Comparison of ENCODE assay signal across 21 mouse cellular contexts in the genomic region with DNA sequence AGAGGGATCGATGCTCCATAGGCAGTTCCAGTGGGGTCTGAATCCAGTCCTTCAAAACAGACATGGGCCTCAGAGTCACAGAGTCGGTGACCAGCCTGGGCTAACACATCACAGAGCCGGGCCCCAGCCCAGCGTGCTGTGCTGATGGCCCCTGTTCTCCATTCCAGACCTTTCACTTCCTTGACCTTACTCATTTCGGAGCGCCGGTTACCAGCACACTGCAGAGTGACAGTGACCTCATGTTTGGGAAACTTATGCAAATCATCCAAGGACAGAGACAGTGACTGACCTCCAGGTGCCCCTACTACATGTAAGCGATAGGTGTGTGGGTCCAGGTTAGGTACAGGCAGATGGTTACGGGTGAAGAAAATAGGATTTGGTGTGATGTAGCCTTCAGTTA. TPM values are rescaled to one million over a fixed set of nuclear protein-coding genes. Genes with fewer than 3 reads are reported as not detected.
DNase-seq lines count a peak whose midpoint lies in the region; ATAC-seq and TF ChIP-seq lines count a peak whose summit lies in the region.
"Had no signal": no experiment of that assay in that cellular context is flagged by ENCODE, and none has a peak within 500 bp of the region (broad histone marks: within the 10 kb centered on the region; RNA-seq: fewer than 3 reads in every experiment).

No protein-coding gene starts in this region.

- no peak for TF ChIP-seq POLR2A in CH12.LX (IDR thresholded peaks at IDR 0.05; ENCODE audit: low read depth, low read length)

- no peaks in the 10 kb centered on the region for H3K79me2 ChIP-seq in CH12.LX (replicated peaks; ENCODE audit: control insufficient read depth, extremely low read depth, insufficient read depth, poor library complexity, severe bottlenecking)

- H3K4me2 ChIP-seq in hindbrain, embryonic 11.5 days (replicated peaks; ENCODE audit: low read depth, low read length), result no peak overlapping the region
- H3K4me2 ChIP-seq in midbrain, embryonic 11.5 days, result no peak overlapping the region
- no peak overlapping the region for H3K4me2 ChIP-seq in midbrain, embryonic 16.5 days (ENCODE audit: low read length)
- 0 out of 2 replicates have a peak overlapping the region, but pooled peaks have one; percentile 2 for H3K4me2 ChIP-seq in CH12.LX (ENCODE audit: insufficient read depth, low read depth, poor library complexity, severe bottlenecking)
- H3K4me2 ChIP-seq in embryonic facial prominence, embryonic 13.5 days, result no peak overlapping the region
- H3K4me2 ChIP-seq: forebrain, embryonic 13.5 days; forebrain, embryonic 15.5 days had no signal

- DNase-seq in hindbrain, embryonic 10.5 days (ENCODE audit: low spot score), result no peak
- DNase-seq in hindbrain, embryonic 11.5 days (ENCODE audit: low spot score), result no peak
- peak; percentile 8 for DNase-seq in midbrain, embryonic 11.5 days (ENCODE audit: low spot score, missing footprints)
- DNase-seq in CH12.LX (ENCODE audit: extremely low read depth), result no peak
- no peak for DNase-seq in natural killer cell, adult 2 months (ENCODE audit: low spot score in 2 of 2)
- DNase-seq: adrenal gland, adult 8-10 months; adrenal gland, postnatal 14 days; adrenal gland, postnatal 36 days; B cell, adult 2 months; cerebellum, adult 11-12 months; cerebellum, adult 2 months; cerebellum, adult 9-10 months; cerebellum, postnatal 10 days; cerebellum, postnatal 25 days; forebrain, postnatal 0 days had no signal

- peaks cover 36% of the 10 kb centered on the region for H3K4me1 ChIP-seq in hindbrain, embryonic 10.5 days (replicated peaks)
- peaks cover 2% of the 10 kb centered on the region; the same call in 1 of the 2 replicates for H3K4me1 ChIP-seq in hindbrain, embryonic 11.5 days (replicated peaks; ENCODE audit: control insufficient read depth, insufficient read depth, low read length)
- peaks cover 18% of the 10 kb centered on the region for H3K4me1 ChIP-seq in midbrain, embryonic 11.5 days (ENCODE audit: control insufficient read depth, insufficient read depth, low read length)
- H3K4me1 ChIP-seq in midbrain, embryonic 16.5 days (ENCODE audit: control insufficient read depth, insufficient read depth, low read length), result peaks cover 19% of the 10 kb centered on the region
- H3K4me1 ChIP-seq in CH12.LX (ENCODE audit: control insufficient read depth in 1 of 2, insufficient read depth in 2 of 2), result peaks cover 16 to 46% of the 10 kb centered on the region in 2 experiments
- peaks cover 25% of the 10 kb centered on the region for H3K4me1 ChIP-seq in embryonic facial prominence, embryonic 13.5 days

- dilution Hi-C loops in CH12.LX (cut with MboI; ENCODE audit: extremely low pct_ligation_motif_present, extremely low pct_unique_long_range_greater_than_20kb, low sequenced_read_pairs), result no loop called here

- peaks cover 12% of the 10 kb centered on the region for H3K36me3 ChIP-seq in hindbrain, embryonic 10.5 days
- H3K36me3 ChIP-seq in hindbrain, embryonic 11.5 days (ENCODE audit: control insufficient read depth, insufficient read depth, low read length), result no peaks in the 10 kb centered on the region
- H3K36me3 ChIP-seq in midbrain, embryonic 11.5 days (ENCODE audit: control insufficient read depth, insufficient read depth, low read length), result no peaks in the 10 kb centered on the region
- no peaks in the 10 kb centered on the region for H3K36me3 ChIP-seq in midbrain, embryonic 16.5 days (ENCODE audit: control insufficient read depth, insufficient read depth, low read length)
- peaks cover 0 to 17% of the 10 kb centered on the region in 2 experiments for H3K36me3 ChIP-seq in CH12.LX (replicated peaks in 1 of 2; ENCODE audit: control insufficient read depth in 1 of 2, insufficient read depth in 1 of 2, low read length in 1 of 2)
- H3K36me3 ChIP-seq in embryonic facial prominence, embryonic 13.5 days, result peaks cover 10% of the 10 kb centered on the region

- 91% methylated on average over 9 of the region's 9 CpGs for WGBS in hindbrain, embryonic 10.5 days
- WGBS in hindbrain, embryonic 11.5 days, result 91% methylated on average over 9 of the region's 9 CpGs
- WGBS in midbrain, embryonic 11.5 days, result 91% methylated on average over 9 of the region's 9 CpGs
- 93% methylated on average over 9 of the region's 9 CpGs for WGBS in midbrain, embryonic 16.5 days
- WGBS in embryonic facial prominence, embryonic 13.5 days, result 93% methylated on average over 9 of the region's 9 CpGs

- no peak overlapping the region; the same call in 1 of the 2 replicates for H3K4me3 ChIP-seq in hindbrain, embryonic 10.5 days
- no peak overlapping the region for H3K4me3 ChIP-seq in hindbrain, embryonic 11.5 days (ENCODE audit: low read depth, low read length)
- no peak overlapping the region for H3K4me3 ChIP-seq in midbrain, embryonic 11.5 days (ENCODE audit: low read depth, low read length)
- no peak overlapping the region for H3K4me3 ChIP-seq in midbrain, embryonic 16.5 days (ENCODE audit: low read depth, low read length)
- H3K4me3 ChIP-seq in CH12.LX (replicated peaks in 1 of 3; ENCODE audit: low read depth in 2 of 3, low read length in 2 of 3, poor library complexity in 1 of 3), result peak overlapping the region in 1 of 3 experiments; percentile 17
- no peak overlapping the region for H3K4me3 ChIP-seq in embryonic facial prominence, embryonic 13.5 days
- H3K4me3 ChIP-seq: forebrain, embryonic 13.5 days; forebrain, embryonic 15.5 days had no signal

- TF ChIP-seq EP300 in CH12.LX (IDR thresholded peaks at IDR 0.05; ENCODE audit: low read length), result peak; percentile 81

- H3K27ac ChIP-seq in hindbrain, embryonic 10.5 days, result 0 out of 2 replicates have a peak overlapping the region, but pooled peaks have one; percentile 23
- no peak overlapping the region for H3K27ac ChIP-seq in hindbrain, embryonic 11.5 days (ENCODE audit: low read depth, low read length)
- H3K27ac ChIP-seq in midbrain, embryonic 11.5 days (ENCODE audit: low read depth, low read length), result no peak overlapping the region
- H3K27ac ChIP-seq in midbrain, embryonic 16.5 days (ENCODE audit: low read length), result no peak overlapping the region
- H3K27ac ChIP-seq in CH12.LX (ENCODE audit: insufficient read depth, low read depth), result peak overlapping the region; percentile 31; the same call in 1 of the 2 replicates
- H3K27ac ChIP-seq in embryonic facial prominence, embryonic 13.5 days, result no peak overlapping the region
- H3K27ac ChIP-seq: forebrain, embryonic 13.5 days; forebrain, embryonic 15.5 days had no signal

- H3K9ac ChIP-seq in hindbrain, embryonic 11.5 days (ENCODE audit: low read depth, low read length), result no peak overlapping the region
- no peak overlapping the region for H3K9ac ChIP-seq in midbrain, embryonic 11.5 days (ENCODE audit: low read length)
- no peak overlapping the region for H3K9ac ChIP-seq in midbrain, embryonic 16.5 days (ENCODE audit: low read depth, low read length)
- H3K9ac ChIP-seq in CH12.LX (ENCODE audit: insufficient read depth, low read depth), result no peak overlapping the region
- 0 out of 2 replicates have a peak overlapping the region, but pooled peaks have one; percentile 32 for H3K9ac ChIP-seq in embryonic facial prominence, embryonic 13.5 days
- H3K9ac ChIP-seq: forebrain, embryonic 13.5 days; forebrain, embryonic 15.5 days; forebrain, postnatal 0 days had no signal

- no peak for TF ChIP-seq CTCF in CH12.LX (conservative IDR thresholded peaks at IDR 0.05 in 1 of 2, IDR thresholded peaks at IDR 0.05 in 1 of 2; ENCODE audit: low read depth in 2 of 2, low read length in 2 of 2)

- no peaks in the 10 kb centered on the region for H3K9me3 ChIP-seq in hindbrain, embryonic 10.5 days
- H3K9me3 ChIP-seq in hindbrain, embryonic 11.5 days (ENCODE audit: control insufficient read depth, low read length), result no peaks in the 10 kb centered on the region
- no peaks in the 10 kb centered on the region for H3K9me3 ChIP-seq in midbrain, embryonic 11.5 days (ENCODE audit: control insufficient read depth, low read length)
- no peaks in the 10 kb centered on the region for H3K9me3 ChIP-seq in midbrain, embryonic 16.5 days (replicated peaks; ENCODE audit: control insufficient read depth, low read length, poor library complexity, severe bottlenecking)
- no peaks in the 10 kb centered on the region for H3K9me3 ChIP-seq in CH12.LX (replicated peaks; ENCODE audit: low read length)
- H3K9me3 ChIP-seq in embryonic facial prominence, embryonic 13.5 days, result no peaks in the 10 kb centered on the region
- H3K9me3 ChIP-seq: forebrain, embryonic 13.5 days; forebrain, embryonic 15.5 days had no signal

- no peak for TF ChIP-seq RAD21 in CH12.LX (IDR thresholded peaks at IDR 0.05; ENCODE audit: low read depth, low read length)

- in situ Hi-C loops in CH12.LX (cut with MboI; ENCODE audit: low pct_ligation_motif_present, low pct_unique_long_range_greater_than_20kb, low sequenced_read_pairs), result loop anchor here (5.0 kb wide), 1 partner anchor 44 kb away; a partner anchor contains a TSS

- H3K27me3 ChIP-seq in hindbrain, embryonic 10.5 days (ENCODE audit: insufficient read depth, poor library complexity, severe bottlenecking), result peaks cover 36% of the 10 kb centered on the region
- H3K27me3 ChIP-seq in hindbrain, embryonic 11.5 days (ENCODE audit: control insufficient read depth, insufficient read depth, low read length), result no peaks in the 10 kb centered on the region
- no peaks in the 10 kb centered on the region for H3K27me3 ChIP-seq in midbrain, embryonic 11.5 days (ENCODE audit: control insufficient read depth, insufficient read depth, low read length)
- no peaks in the 10 kb centered on the region for H3K27me3 ChIP-seq in midbrain, embryonic 16.5 days (ENCODE audit: control insufficient read depth, insufficient read depth, low read depth, low read length)
- peaks cover 4% of the 10 kb centered on the region for H3K27me3 ChIP-seq in CH12.LX (replicated peaks)
- no peaks in the 10 kb centered on the region for H3K27me3 ChIP-seq in embryonic facial prominence, embryonic 13.5 days
- H3K27me3 ChIP-seq: forebrain, embryonic 15.5 days had no signal

- ATAC-seq in hindbrain, embryonic 11.5 days (ENCODE audit: low FRiP score), result no peak
- no peak for ATAC-seq in midbrain, embryonic 11.5 days (ENCODE audit: low FRiP score)
- no peak for ATAC-seq in midbrain, embryonic 16.5 days
- no peak for ATAC-seq in embryonic facial prominence, embryonic 13.5 days (ENCODE audit: insufficient number of reproducible peaks, insufficient read depth, low FRiP score, low TSS enrichment, low read depth)
- ATAC-seq: CD4-positive, CD25-positive, alpha-beta regulatory T cell, adult 4 months; forebrain, embryonic 13.5 days; forebrain, embryonic 15.5 days; forebrain, postnatal 0 days had no signal

RNA-seq across cellular contexts. Expression of a gene that starts 2.7 kb away (rescaled TPM):
- 11.1 and 14.6 TPM in 2 replicates for polyA plus RNA-seq in hindbrain, embryonic 10.5 days (2016; fragmentation: Nextera tagmentation; extraction: Ambion mirVana)
- polyA plus RNA-seq in hindbrain, embryonic 11.5 days (2014; fragmentation: Nextera tagmentation; extraction: Ambion mirVana), result 12.0 and 14.8 TPM in 2 replicates
- 12.5 and 12.7 TPM in 2 replicates for polyA plus RNA-seq in midbrain, embryonic 11.5 days (2014; fragmentation: Nextera tagmentation; extraction: Ambion mirVana)
- polyA plus RNA-seq in midbrain, embryonic 16.5 days (2015; fragmentation: Nextera tagmentation; extraction: Ambion mirVana), result 13.4 and 13.7 TPM in 2 replicates
- total RNA-seq in CH12.LX (2012; rRNA removed), result 8.3 and 10.5 TPM in 2 replicates
- 10.9 and 11.4 TPM in 2 replicates for total RNA-seq in CH12.LX (2014; rRNA removed)
- polyA plus RNA-seq in CH12.LX (2012; ENCODE audit: insufficient read length, low read depth), result 9.0 TPM in 2 replicates
- 18.9 and 21.8 TPM in 2 replicates for polyA plus RNA-seq in embryonic facial prominence, embryonic 13.5 days (2015; fragmentation: Nextera tagmentation; extraction: Ambion mirVana)

RNA-seq across cellular contexts. Expression of a gene that starts 24.9 kb away (rescaled TPM):
- polyA plus RNA-seq in hindbrain, embryonic 10.5 days (2016; fragmentation: Nextera tagmentation; extraction: Ambion mirVana), result 73.5 and 86.0 TPM in 2 replicates
- 76.0 and 83.0 TPM in 2 replicates for polyA plus RNA-seq in hindbrain, embryonic 11.5 days (2014; fragmentation: Nextera tagmentation; extraction: Ambion mirVana)
- polyA plus RNA-seq in midbrain, embryonic 11.5 days (2014; fragmentation: Nextera tagmentation; extraction: Ambion mirVana), result 80.1 and 82.6 TPM in 2 replicates
- polyA plus RNA-seq in midbrain, embryonic 16.5 days (2015; fragmentation: Nextera tagmentation; extraction: Ambion mirVana), result 119 and 128 TPM in 2 replicates
- total RNA-seq in CH12.LX (2012; rRNA removed) (22.0 and 27.4 TPM in 2 replicates), CH12.LX (2014; rRNA removed) (28.9 and 34.4 TPM in 2 replicates)
- polyA plus RNA-seq in CH12.LX (2012; ENCODE audit: insufficient read length, low read depth), result 20.4 and 20.6 TPM in 2 replicates
- 82.6 and 84.1 TPM in 2 replicates for polyA plus RNA-seq in embryonic facial prominence, embryonic 13.5 days (2015; fragmentation: Nextera tagmentation; extraction: Ambion mirVana)

RNA-seq across cellular contexts. Expression of a gene that starts 25.4 kb away (rescaled TPM):
- polyA plus RNA-seq in hindbrain, embryonic 10.5 days (2016; fragmentation: Nextera tagmentation; extraction: Ambion mirVana), result 2.6 and 3.5 TPM in 2 replicates
- polyA plus RNA-seq in hindbrain, embryonic 11.5 days (2014; fragmentation: Nextera tagmentation; extraction: Ambion mirVana), result 4.3 and 4.9 TPM in 2 replicates
- polyA plus RNA-seq in midbrain, embryonic 11.5 days (2014; fragmentation: Nextera tagmentation; extraction: Ambion mirVana), result 3.8 and 4.2 TPM in 2 replicates
- 23.1 and 23.5 TPM in 2 replicates for polyA plus RNA-seq in midbrain, embryonic 16.5 days (2015; fragmentation: Nextera tagmentation; extraction: Ambion mirVana)
- total RNA-seq in CH12.LX (2012; rRNA removed) (0.08 and 0.13 TPM in 2 replicates), CH12.LX (2014; rRNA removed) (0.09 TPM in 1 of 2 replicates, not detected in the other)
- 0.57 and 1.5 TPM in 2 replicates for polyA plus RNA-seq in CH12.LX (2012; ENCODE audit: insufficient read length, low read depth)
- 5.3 and 5.5 TPM in 2 replicates for polyA plus RNA-seq in embryonic facial prominence, embryonic 13.5 days (2015; fragmentation: Nextera tagmentation; extraction: Ambion mirVana)
- total RNA-seq: MEL had no signal

RNA-seq across cellular contexts. Expression of a gene that starts 32.8 kb away (rescaled TPM):
- 7.1 and 7.3 TPM in 2 replicates for polyA plus RNA-seq in hindbrain, embryonic 10.5 days (2016; fragmentation: Nextera tagmentation; extraction: Ambion mirVana)
- polyA plus RNA-seq in hindbrain, embryonic 11.5 days (2014; fragmentation: Nextera tagmentation; extraction: Ambion mirVana), result 4.5 and 5.8 TPM in 2 replicates
- 2.2 and 3.1 TPM in 2 replicates for polyA plus RNA-seq in midbrain, embryonic 11.5 days (2014; fragmentation: Nextera tagmentation; extraction: Ambion mirVana)
- polyA plus RNA-seq in midbrain, embryonic 16.5 days (2015; fragmentation: Nextera tagmentation; extraction: Ambion mirVana), result 0.37 and 0.77 TPM in 2 replicates
- total RNA-seq in CH12.LX (2012; rRNA removed), result 7.1 and 7.6 TPM in 2 replicates
- 5.3 and 5.5 TPM in 2 replicates for total RNA-seq in CH12.LX (2014; rRNA removed)
- 8.8 and 9.4 TPM in 2 replicates for polyA plus RNA-seq in CH12.LX (2012; ENCODE audit: insufficient read length, low read depth)
- 8.2 and 8.3 TPM in 2 replicates for polyA plus RNA-seq in embryonic facial prominence, embryonic 13.5 days (2015; fragmentation: Nextera tagmentation; extraction: Ambion mirVana)

RNA-seq across cellular contexts. Expression of a gene that starts 33.7 kb away (rescaled TPM):
- polyA plus RNA-seq in hindbrain, embryonic 10.5 days (2016; fragmentation: Nextera tagmentation; extraction: Ambion mirVana), result 91.0 and 109 TPM in 2 replicates
- polyA plus RNA-seq in hindbrain, embryonic 11.5 days (2014; fragmentation: Nextera tagmentation; extraction: Ambion mirVana), result 75.2 and 86.5 TPM in 2 replicates
- polyA plus RNA-seq in midbrain, embryonic 11.5 days (2014; fragmentation: Nextera tagmentation; extraction: Ambion mirVana), result 98.9 and 99.1 TPM in 2 replicates
- polyA plus RNA-seq in midbrain, embryonic 16.5 days (2015; fragmentation: Nextera tagmentation; extraction: Ambion mirVana), result 14.6 and 15.0 TPM in 2 replicates
- total RNA-seq in CH12.LX (2012; rRNA removed) (38.9 and 47.1 TPM in 2 replicates), CH12.LX (2014; rRNA removed) (79.3 and 86.9 TPM in 2 replicates)
- polyA plus RNA-seq in CH12.LX (2012; ENCODE audit: insufficient read length, low read depth), result 75.3 and 89.2 TPM in 2 replicates
- 120 and 127 TPM in 2 replicates for polyA plus RNA-seq in embryonic facial prominence, embryonic 13.5 days (2015; fragmentation: Nextera tagmentation; extraction: Ambion mirVana)

Comparison
In these comparisons a context has a peak if more than half of its experiments do, and no peak if none do; other contexts are left out.
1. H3K27ac ChIP-seq: peak in hindbrain, embryonic 10.5 days (single experiment) and CH12.LX (single experiment); none in hindbrain, embryonic 11.5 days (single experiment), midbrain, embryonic 11.5 days (single experiment), midbrain, embryonic 16.5 days (single experiment) and embryonic facial prominence, embryonic 13.5 days (single experiment).